Mouse (Mus musculus): ENCODE data around the gene Dnajc5.

Dnajc5 gene

GRCm38 (mm10) chr2:181589011-181589731 is 68.9 kb downstream of the Dnajc5 start:
- DNase-seq (ENCODE audit: low spot score in 2 of 2), result no peak

- no peak for DNase-seq (ENCODE audit: low spot score in 2 of 2)
Measured at GRCm38 (mm10) chr2:181589732-181590105, 69.4 kb downstream of the Dnajc5 start.

- DNase-seq (ENCODE audit: low spot score in 2 of 2), result no peak
Measured at GRCm38 (mm10) chr2:181590471-181590870, 70.2 kb downstream of the Dnajc5 start.

- no peak for DNase-seq (ENCODE audit: low spot score in 2 of 2)
Measured at GRCm38 (mm10) chr2:181591528-181592085, 71.3 kb downstream of the Dnajc5 start, which contains the start of gene Prpf6. Prpf6 (plus strand) TSS chr2:181591868.

GRCm38 (mm10) chr2:181592231-181593041 is 72.2 kb downstream of the Dnajc5 start, which contains the start of gene Zfp512b:
Zfp512b (minus strand) TSS chr2:181592803.
- DNase-seq (ENCODE audit: low spot score in 2 of 2), result peak in 1 of 2 experiments; percentile 78

- DNase-seq (ENCODE audit: low spot score in 2 of 2), result no peak
Measured at GRCm38 (mm10) chr2:181593042-181593421, 72.7 kb downstream of the Dnajc5 start.

GRCm38 (mm10) chr2:181593937-181594336 is 73.7 kb downstream of the Dnajc5 start:
- DNase-seq (ENCODE audit: low spot score in 2 of 2), result no peak

- DNase-seq (ENCODE audit: low spot score in 2 of 2), result peak in 1 of 2 experiments; percentile 27
Measured at GRCm38 (mm10) chr2:181594946-181595696, 74.8 kb downstream of the Dnajc5 start.

GRCm38 (mm10) chr2:181596221-181596960 is 76.1 kb downstream of the Dnajc5 start:
- no peak for DNase-seq (ENCODE audit: low spot score in 2 of 2)

- no peak for DNase-seq (ENCODE audit: low spot score in 2 of 2)
Measured at GRCm38 (mm10) chr2:181597378-181598061, 77.2 kb downstream of the Dnajc5 start.

GRCm38 (mm10) chr2:181598454-181599351 is 78.4 kb downstream of the Dnajc5 start, which contains the start of gene Samd10:
Samd10 (minus strand) TSS chr2:181599212.
- DNase-seq (ENCODE audit: low spot score in 2 of 2), result peak in 1 of 2 experiments; percentile 54

GRCm38 (mm10) chr2:181600226-181600758 is 80.0 kb downstream of the Dnajc5 start:
- peak in 1 of 2 experiments; percentile 17 for DNase-seq (ENCODE audit: low spot score in 2 of 2)

- peak; percentile 96 to 97 for DNase-seq (ENCODE audit: low spot score in 2 of 2)
Measured at GRCm38 (mm10) chr2:181600828-181601750, 80.8 kb downstream of the Dnajc5 start.

- DNase-seq (ENCODE audit: low spot score in 2 of 2), result no peak
Measured at GRCm38 (mm10) chr2:181601751-181602145, 81.5 kb downstream of the Dnajc5 start.

- DNase-seq (ENCODE audit: low spot score in 2 of 2), result no peak
Measured at GRCm38 (mm10) chr2:181602367-181602766, 82.1 kb downstream of the Dnajc5 start.
